Mouse (Mus musculus) kidney, embryonic 16.5 days (tissue): ENCODE measurements around the gene Gm27027. TPM values are rescaled to one million over a fixed set of nuclear protein-coding genes. Genes with fewer than 3 reads are reported as not detected.

Experiments used
- ATAC-seq: fragments of 200-750 bp; cut with Nextera tagmentation; 2 replicates; pipeline ENCODE4 v1.8.0; 2017; ENCODE audit warnings: moderate TSS enrichment; ENCODE audit not compliant: low FRiP score, low TSS enrichment
- H3K27ac ChIP-seq: fragments of 300-500 bp; sonication (generic); 2 replicates; pipeline ENCODE4 v1.5.1; 2014; ENCODE audit warnings: low read length
- H3K27me3 ChIP-seq: fragments of 300-500 bp; sonication (generic); 2 replicates; pipeline ENCODE4 v1.6.1; 2014; ENCODE audit warnings: low read length, control low read depth, mixed read lengths; ENCODE audit not compliant: insufficient read depth
- H3K36me3 ChIP-seq: fragments of 300-500 bp; sonication (generic); 2 replicates; pipeline ENCODE4 v1.6.1; 2014; ENCODE audit warnings: low read length, control low read depth, mixed read lengths; ENCODE audit not compliant: insufficient read depth
- H3K4me1 ChIP-seq: fragments of 300-500 bp; sonication (generic); 2 replicates; pipeline ENCODE4 v1.6.1; 2014; ENCODE audit warnings: low read length, control low read depth, mixed read lengths; ENCODE audit not compliant: insufficient read depth
- H3K4me2 ChIP-seq: fragments of 300-500 bp; sonication (generic); replicated peaks from 2 replicates; pipeline ENCODE4 v1.6.1; 2014; ENCODE audit warnings: low read depth, low read length
- H3K4me3 ChIP-seq: fragments of 300-500 bp; sonication (generic); 2 replicates; pipeline ENCODE4 v1.5.1; 2014; ENCODE audit warnings: mild to moderate bottlenecking, low read length
- H3K9ac ChIP-seq: fragments of 300-500 bp; sonication (generic); replicated peaks from 2 replicates; pipeline ENCODE4 v1.6.1; 2014; ENCODE audit warnings: low read length
- H3K9me3 ChIP-seq: fragments of 300-500 bp; sonication (generic); 2 replicates; pipeline ENCODE4 v1.6.1; 2016; ENCODE audit warnings: low read length, control low read depth
- WGBS: fragments of 180-500 bp; shearing (Covaris S2); extraction: QIAGEN DNeasy Blood & Tissue Kit; methylation state at CpG from one replicate; pipeline ENCODE4 v1.1.7; 2014; 5-methylcytosine and 5-hydroxymethylcytosine counted together
- polyA plus RNA-seq: library from polyadenylated mRNA; unstranded; fragments of >200 nt; fragmentation: Nextera tagmentation; extraction: Ambion mirVana; gene quantifications from 2 replicates; pipeline ENCODE4 v1.2.1, GENCODE M21; 2015

Gm27027 gene
- polyA plus RNA-seq, 1 experiment from 2014 or later = not detected

GRCm38 (mm10) chr2:93907519-93908294 lies 88.4 kb downstream of the Gm27027 start:
- no peak for ATAC-seq
- WGBS = 53% methylated on average over 9 of the region's 9 CpGs
- no peak overlapping the region for H3K9ac ChIP-seq

More at GRCm38 (mm10) chr2:93907519-93908294, 88.4 kb downstream of the Gm27027 start:
- Histone ChIP-seq H3K27me3 (no peaks in the 10 kb centered on the region), H3K4me2 (no peak overlapping the region), H3K4me1 (0 out of 2 replicates have a peak, but pooled peaks cover 2% of the 10 kb centered on the region), H3K4me3 (no peak overlapping the region), H3K36me3 (no peaks in the 10 kb centered on the region), H3K9me3 (no peaks in the 10 kb centered on the region), H3K27ac (no peak overlapping the region)

Other genes starting within 250 kb of the Gm27027 start
- 126 and 128 TPM in 2 replicates for gene Ext2, start 173.8 kb downstream of the Gm27027 start, polyA plus RNA-seq
- 9.0 and 9.8 TPM in 2 replicates for gene Accs, start 146.4 kb downstream of the Gm27027 start, polyA plus RNA-seq
- not detected in 2 replicates for gene Accsl, start 127.2 kb downstream of the Gm27027 start, polyA plus RNA-seq
- gene Gm13889, start 39.2 kb downstream of the Gm27027 start, polyA plus RNA-seq = 9.5 and 10.0 TPM in 2 replicates
- 67.3 and 67.5 TPM in 2 replicates for gene Alkbh3, start 14.5 kb upstream of the Gm27027 start, polyA plus RNA-seq
- 134 and 146 TPM in 2 replicates for gene Hsd17b12, start 161.6 kb upstream of the Gm27027 start, polyA plus RNA-seq